Mouse (Mus musculus): ENCODE measurements around the gene Wdr64.

- no peak for TF ChIP-seq POLR2A (IDR thresholded peaks at IDR 0.05; ENCODE audit: insufficient read depth, low read depth, low read length)
- TF ChIP-seq CTCF (IDR thresholded peaks at IDR 0.05; ENCODE audit: insufficient read depth, low read depth, low read length): no peak
These were observed at the start of gene Wdr64 for GRCm38 (mm10) chr1:175698293-175698692.

Measured in olfactory bulb, adult 2 months (tissue).